ENCODE assay signal across 9 mouse cellular contexts in the genomic region with DNA sequence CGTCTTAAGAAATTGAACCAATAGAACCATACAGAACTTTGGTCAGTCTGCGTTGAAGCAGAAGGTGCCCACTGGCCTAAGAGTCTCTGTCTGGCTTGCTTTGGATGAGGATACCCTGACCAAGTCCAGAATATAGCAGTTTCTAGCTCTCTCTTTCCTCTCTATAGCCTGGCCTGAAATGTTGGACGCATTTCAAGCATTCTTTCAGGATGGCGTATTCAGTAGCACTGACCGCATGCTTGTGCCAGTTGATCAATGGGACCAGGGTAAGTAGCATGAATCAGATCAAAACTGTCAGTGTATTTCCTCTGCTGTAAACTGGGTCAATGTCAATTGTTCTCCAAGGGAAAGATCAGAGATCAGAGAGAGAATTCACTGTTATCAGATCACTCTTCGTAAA. TPM values are rescaled to one million over a fixed set of nuclear protein-coding genes. Genes with fewer than 3 reads are reported as not detected.
DNase-seq lines count a peak whose midpoint lies in the region; ATAC-seq and TF ChIP-seq lines count a peak whose summit lies in the region.
"Had no signal": no experiment of that assay in that cellular context is flagged by ENCODE, and none has a peak within 500 bp of the region (broad histone marks: within the 10 kb centered on the region; RNA-seq: fewer than 3 reads in every experiment).

No protein-coding gene starts in this region.

- 67% methylated on average over 6 of the region's 6 CpGs for WGBS in kidney, adult 2 months
- 31% methylated on average over 6 of the region's 6 CpGs for WGBS in heart, embryonic 13.5 days
- WGBS in midbrain, embryonic 16.5 days = 36% methylated on average over 6 of the region's 6 CpGs

- H3K9me3 ChIP-seq in heart, embryonic 13.5 days = peaks cover 3% of the 10 kb centered on the region; the same call in 1 of the 2 replicates
- H3K9me3 ChIP-seq in midbrain, embryonic 16.5 days (replicated peaks; ENCODE audit: control insufficient read depth, low read length, poor library complexity, severe bottlenecking) = no peaks in the 10 kb centered on the region

- H3K4me3 ChIP-seq in kidney, adult 2 months (ENCODE audit: insufficient read depth, low read depth, low read length) = no peak overlapping the region
- H3K4me3 ChIP-seq in heart, embryonic 13.5 days = no peak overlapping the region
- H3K4me3 ChIP-seq in midbrain, embryonic 16.5 days (ENCODE audit: low read depth, low read length) = no peak overlapping the region

- peak overlapping the region; percentile 31 for H3K4me2 ChIP-seq in heart, embryonic 13.5 days
- H3K4me2 ChIP-seq in midbrain, embryonic 16.5 days (ENCODE audit: low read length) = no peak overlapping the region

- no peaks in the 10 kb centered on the region for H3K27me3 ChIP-seq in kidney, adult 2 months (replicated peaks; ENCODE audit: control insufficient read depth, insufficient read depth, low read length)
- no peaks in the 10 kb centered on the region for H3K27me3 ChIP-seq in heart, embryonic 13.5 days (replicated peaks)
- no peaks in the 10 kb centered on the region; the same call in 1 of the 2 replicates for H3K27me3 ChIP-seq in midbrain, embryonic 16.5 days (ENCODE audit: control insufficient read depth, insufficient read depth, low read depth, low read length)

- no peak overlapping the region for H3K27ac ChIP-seq in kidney, adult 2 months (ENCODE audit: insufficient read depth, low read depth, low read length)
- peak overlapping the region; percentile 82 for H3K27ac ChIP-seq in heart, embryonic 13.5 days (replicated peaks)
- H3K27ac ChIP-seq in midbrain, embryonic 16.5 days (ENCODE audit: low read length) = no peak overlapping the region
- H3K27ac ChIP-seq: macrophage had no signal

- DNase-seq in kidney, adult 2 months = peak; percentile 44
- no peak for DNase-seq in kidney, postnatal 4 days
- DNase-seq in adrenal gland, postnatal 25 days = peak; percentile 14
- DNase-seq in layer of hippocampus, postnatal 14 days (ENCODE audit: low spot score in 2 of 2) = no peak
- DNase-seq in thymus, postnatal 4 days = no peak
- DNase-seq: right cerebral cortex, postnatal 14 days had no signal

- TF ChIP-seq POLR2A in kidney, adult 2 months (IDR thresholded peaks at IDR 0.05; ENCODE audit: low read depth, low read length) = no peak

- H3K4me1 ChIP-seq in kidney, adult 2 months (ENCODE audit: control insufficient read depth, insufficient read depth, low read length) = no peaks in the 10 kb centered on the region; the same call in 1 of the 2 replicates
- peaks cover 60% of the 10 kb centered on the region for H3K4me1 ChIP-seq in heart, embryonic 13.5 days
- peaks cover 3% of the 10 kb centered on the region for H3K4me1 ChIP-seq in midbrain, embryonic 16.5 days (ENCODE audit: control insufficient read depth, insufficient read depth, low read length)

- no peaks in the 10 kb centered on the region for H3K36me3 ChIP-seq in kidney, adult 2 months (ENCODE audit: control insufficient read depth, insufficient read depth, low read length)
- no peaks in the 10 kb centered on the region for H3K36me3 ChIP-seq in heart, embryonic 13.5 days
- H3K36me3 ChIP-seq in midbrain, embryonic 16.5 days (ENCODE audit: control insufficient read depth, insufficient read depth, low read length) = no peaks in the 10 kb centered on the region

- TF ChIP-seq CTCF in kidney, adult 2 months (conservative IDR thresholded peaks at IDR 0.05; ENCODE audit: insufficient read depth, insufficient read length, low read depth, low read length) = no peak

- no peak overlapping the region for H3K9ac ChIP-seq in heart, embryonic 13.5 days
- no peak overlapping the region for H3K9ac ChIP-seq in midbrain, embryonic 16.5 days (ENCODE audit: low read depth, low read length)

- ATAC-seq in heart, embryonic 13.5 days (ENCODE audit: extremely low read depth, insufficient number of reproducible peaks, low FRiP score, low TSS enrichment) = no peak
- peak; percentile 62; the same call in 1 of the 2 replicates for ATAC-seq in midbrain, embryonic 16.5 days

RNA-seq across cellular contexts. Expression of a gene that starts 6.6 kb away (rescaled TPM):
- polyA plus RNA-seq in kidney, adult 2 months (2012; rRNA removed) = 5.2 and 6.1 TPM in 2 replicates
- total RNA-seq in adrenal gland, postnatal 25 days (2021) = 6.2 and 8.0 TPM in 2 replicates
- 5.2 and 8.0 TPM in 2 replicates for polyA plus RNA-seq in heart, embryonic 13.5 days (2015; fragmentation: Nextera tagmentation; extraction: Ambion mirVana)
- 0.80 and 1.1 TPM in 2 replicates for polyA plus RNA-seq in midbrain, embryonic 16.5 days (2015; fragmentation: Nextera tagmentation; extraction: Ambion mirVana)
- 1 to 10 TPM; 7.8 to 9.1 TPM for total RNA-seq in layer of hippocampus, postnatal 14 days (2021)

Comparison
In these comparisons a context has a peak if more than half of its experiments do, and no peak if none do; other contexts are left out.
1. DNase-seq: peak in kidney, adult 2 months (single experiment) and adrenal gland, postnatal 25 days (single experiment); none in kidney, postnatal 4 days (0 of 2), layer of hippocampus, postnatal 14 days (0 of 2) and thymus, postnatal 4 days (single experiment).